Mouse (Mus musculus) ovary, postnatal 36 days (tissue): ENCODE measurements around the gene Srsf7.
"Not testable (repeated sequence)": the region's sequence is repeated elsewhere in the genome, so short reads cannot be mapped to it uniquely, and the experiment has no call there.

Experiments
- DNase-seq: peaks from one replicate; pipeline ENCODE4 v3.0.0; 2022; ENCODE audit warnings: low spot score, mixed read lengths

The Srsf7 gene

GRCm38 (mm10) chr17:80206671-80207581 is at the start of gene Srsf7, which contains the start of gene Ttc39d:
Gene Srsf7, minus strand, starts transcription at chr17:80207307.
Gene Ttc39d, plus strand, starts transcription at chr17:80207460.
- DNase-seq: peak; percentile 99

GRCm38 (mm10) chr17:80255208-80255607 is 48.1 kb upstream of the Srsf7 start:
- DNase-seq: peak; percentile 60

- no peak for DNase-seq
These were observed 47.3 kb upstream of the Srsf7 start for GRCm38 (mm10) chr17:80254421-80254820.

- DNase-seq: no peak
These were observed 45.8 kb upstream of the Srsf7 start for GRCm38 (mm10) chr17:80252757-80253525.

- no peak for DNase-seq
These were observed 36.0 kb upstream of the Srsf7 start for GRCm38 (mm10) chr17:80243116-80243515.

- DNase-seq: no peak
These were observed 34.5 kb upstream of the Srsf7 start for GRCm38 (mm10) chr17:80241594-80241993.

GRCm38 (mm10) chr17:80237475-80237874 is 30.4 kb upstream of the Srsf7 start:
- no peak for DNase-seq

- no peak for DNase-seq
These were observed 29.7 kb upstream of the Srsf7 start for GRCm38 (mm10) chr17:80236805-80237204.

- no peak for DNase-seq
These were observed 28.4 kb upstream of the Srsf7 start for GRCm38 (mm10) chr17:80235477-80235876.

GRCm38 (mm10) chr17:80234376-80234775 is 27.3 kb upstream of the Srsf7 start:
- no peak for DNase-seq

GRCm38 (mm10) chr17:80233844-80234243 is 26.7 kb upstream of the Srsf7 start:
- DNase-seq: no peak

GRCm38 (mm10) chr17:80229396-80229795 is 22.3 kb upstream of the Srsf7 start:
- DNase-seq: no peak

GRCm38 (mm10) chr17:80225142-80225541 is 18.0 kb upstream of the Srsf7 start:
- DNase-seq: not testable (repeated sequence)

GRCm38 (mm10) chr17:80224326-80225116 is 17.4 kb upstream of the Srsf7 start, which contains the start of gene Gemin6:
Gene Gemin6, plus strand, starts transcription at chr17:80224441.
- DNase-seq: peak; percentile 77

- no peak for DNase-seq
These were observed 16.7 kb upstream of the Srsf7 start for GRCm38 (mm10) chr17:80223829-80224228.

GRCm38 (mm10) chr17:80221890-80222628 is 15.0 kb upstream of the Srsf7 start:
- no peak for DNase-seq

- DNase-seq: no peak
These were observed 14.1 kb upstream of the Srsf7 start for GRCm38 (mm10) chr17:80221202-80221601.

- no peak for DNase-seq
These were observed 13.0 kb upstream of the Srsf7 start for GRCm38 (mm10) chr17:80220131-80220530.

- DNase-seq: not testable (repeated sequence)
These were observed 6.9 kb upstream of the Srsf7 start for GRCm38 (mm10) chr17:80213998-80214397.

GRCm38 (mm10) chr17:80206301-80206670 is 821 bp downstream of the Srsf7 start:
- no peak for DNase-seq

GRCm38 (mm10) chr17:80205657-80206056 is 1.4 kb downstream of the Srsf7 start:
- DNase-seq: no peak
